Mouse (Mus musculus): ENCODE data around the gene St8sia1. TPM values are rescaled to one million over a fixed set of nuclear protein-coding genes. Genes with fewer than 3 reads are reported as not detected.

St8sia1 gene
- polyA plus RNA-seq, 1 experiment: 1.9 TPM

DNA sequence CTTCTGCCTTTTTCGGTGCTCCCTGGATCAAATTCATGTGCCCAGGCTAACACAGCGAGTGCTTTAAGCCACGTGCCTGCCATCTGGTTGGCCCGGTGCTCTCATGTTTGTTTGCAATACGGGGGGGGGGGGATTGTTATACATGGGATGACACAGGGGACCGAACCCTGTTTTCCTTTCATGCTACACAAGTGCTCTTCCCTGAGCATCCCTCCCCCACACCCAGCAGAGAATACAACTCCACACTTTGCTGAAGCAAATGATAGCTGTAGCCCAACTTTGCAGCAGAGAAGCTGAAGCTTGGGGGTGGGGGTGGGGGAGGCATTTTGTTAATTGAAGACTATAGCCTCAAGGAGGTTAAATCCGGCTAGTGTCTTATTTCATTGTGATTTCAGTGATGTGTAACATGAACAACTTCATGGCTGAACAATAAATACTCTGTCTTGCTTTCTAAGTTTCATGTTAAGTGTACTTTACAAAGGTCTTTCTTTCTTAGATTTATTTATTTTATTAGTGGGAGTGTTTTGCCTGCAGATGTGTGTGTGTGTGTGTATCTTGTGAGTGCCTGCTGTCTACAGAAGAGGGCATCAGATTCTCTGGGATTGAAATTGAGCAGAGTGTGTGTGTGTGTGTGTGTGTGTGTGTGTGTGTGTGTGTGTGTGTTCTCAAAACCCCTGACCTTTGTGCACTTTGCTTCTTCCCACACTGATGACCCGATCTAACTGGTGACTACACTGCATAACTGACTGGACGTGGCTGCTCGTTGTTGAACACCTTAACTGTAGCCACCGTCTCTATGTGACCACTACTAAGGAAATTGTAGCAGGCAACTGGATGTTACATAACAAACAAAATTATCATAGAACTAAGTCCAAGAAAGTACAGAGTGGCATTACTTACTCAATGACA is 161.4 kb downstream of the St8sia1 start:
- Histone ChIP-seq H3K4me1 (ENCODE audit: control insufficient read depth, insufficient read depth, insufficient read length) (no peaks in the 10 kb centered on the region), H3K4me3 (ENCODE audit: extremely low read depth, insufficient read depth, insufficient read length) (no peak overlapping the region), H3K27ac (ENCODE audit: insufficient read depth, low read length) (no peak overlapping the region), H3K27me3 (ENCODE audit: control insufficient read depth, insufficient read depth, low read length) (no peaks in the 10 kb centered on the region), H3K36me3 (ENCODE audit: control insufficient read depth, insufficient read depth, low read length) (no peaks in the 10 kb centered on the region)
- no peak for TF ChIP-seq POLR2A (IDR thresholded peaks at IDR 0.05; ENCODE audit: low read depth, low read length)
- no peak for TF ChIP-seq CTCF (IDR thresholded peaks at IDR 0.05; ENCODE audit: extremely low read depth, insufficient read depth, insufficient read length, insufficient replicate concordance)
- no peak for DNase-seq (ENCODE audit: low read depth in 1 of 2, low spot score in 2 of 2)
- 80% methylated on average over 11 of the region's 11 CpGs for WGBS

DNA sequence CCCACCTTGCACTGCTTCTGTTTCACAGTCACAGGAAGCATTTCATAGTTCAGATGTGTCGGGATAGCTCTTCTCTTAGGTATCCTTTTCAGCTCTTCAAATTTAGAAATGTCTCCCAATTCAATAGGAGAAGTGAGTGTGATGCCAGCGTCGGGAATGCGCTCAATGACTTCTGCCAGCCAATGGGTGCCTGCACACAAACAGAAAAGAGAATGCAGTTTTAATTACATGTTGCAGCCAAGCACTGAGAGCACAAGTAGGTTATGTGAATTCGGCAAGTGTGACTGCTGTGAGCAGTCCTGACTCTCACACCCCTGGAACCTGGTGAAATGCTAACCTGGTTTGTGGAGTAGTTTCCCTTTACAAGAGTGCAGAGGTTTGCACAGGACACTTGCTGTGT is 162.6 kb downstream of the St8sia1 start:
- no peak for DNase-seq (ENCODE audit: low read depth in 1 of 2, low spot score in 2 of 2)
- Histone ChIP-seq H3K4me1 (ENCODE audit: control insufficient read depth, insufficient read depth, insufficient read length) (no peaks in the 10 kb centered on the region), H3K27ac (ENCODE audit: insufficient read depth, low read length) (no peak overlapping the region), H3K4me3 (ENCODE audit: extremely low read depth, insufficient read depth, insufficient read length) (no peak overlapping the region), H3K27me3 (ENCODE audit: control insufficient read depth, insufficient read depth, low read length) (no peaks in the 10 kb centered on the region), H3K36me3 (ENCODE audit: control insufficient read depth, insufficient read depth, low read length) (no peaks in the 10 kb centered on the region)
- TF ChIP-seq POLR2A (IDR thresholded peaks at IDR 0.05; ENCODE audit: low read depth, low read length) (no peak), CTCF (IDR thresholded peaks at IDR 0.05; ENCODE audit: extremely low read depth, insufficient read depth, insufficient read length, insufficient replicate concordance) (no peak)
- WGBS: 92% methylated on average over 5 of the region's 5 CpGs

DNA sequence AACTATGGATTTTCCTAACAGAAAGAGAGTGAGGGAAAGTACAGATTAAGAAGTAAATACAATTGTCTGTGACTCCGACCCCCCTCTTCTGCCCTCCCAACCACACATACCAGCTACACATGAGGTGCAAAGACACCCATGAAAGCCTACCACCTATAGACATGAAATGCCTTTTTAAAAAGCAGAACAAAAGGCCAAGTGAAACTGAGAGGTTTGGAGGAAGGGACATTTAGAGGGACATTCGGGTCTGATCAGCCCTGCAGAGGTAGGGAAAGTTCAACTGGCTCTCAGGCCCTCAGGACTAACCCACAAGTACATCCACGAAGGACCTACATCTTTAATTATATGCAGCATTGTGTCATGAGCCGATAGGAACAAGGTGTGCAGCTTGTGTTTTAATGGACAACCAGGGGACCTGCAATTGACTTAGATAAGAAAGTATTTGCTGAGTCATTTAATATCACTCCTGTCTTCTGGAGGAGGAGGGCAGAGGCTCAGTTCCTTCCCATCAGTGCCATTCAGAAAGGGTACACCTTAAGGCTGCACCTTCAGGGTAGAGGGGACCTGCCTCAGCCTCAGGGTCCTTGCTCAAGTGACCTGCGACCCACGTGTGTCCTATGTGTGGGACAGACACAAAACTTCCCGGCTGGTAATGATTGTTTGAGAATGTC is 164.4 kb downstream of the St8sia1 start:
- H3K4me1 ChIP-seq (ENCODE audit: control insufficient read depth, insufficient read depth, insufficient read length): no peaks in the 10 kb centered on the region
- H3K27me3 ChIP-seq (ENCODE audit: control insufficient read depth, insufficient read depth, low read length): no peaks in the 10 kb centered on the region
- H3K27ac ChIP-seq (ENCODE audit: insufficient read depth, low read length): no peak overlapping the region
- 69% methylated on average over 7 of the region's 7 CpGs for WGBS
- DNase-seq (ENCODE audit: low read depth in 1 of 2, low spot score in 2 of 2): no peak
- H3K36me3 ChIP-seq (ENCODE audit: control insufficient read depth, insufficient read depth, low read length): no peaks in the 10 kb centered on the region
- TF ChIP-seq CTCF (IDR thresholded peaks at IDR 0.05; ENCODE audit: extremely low read depth, insufficient read depth, insufficient read length, insufficient replicate concordance) (no peak), POLR2A (IDR thresholded peaks at IDR 0.05; ENCODE audit: low read depth, low read length) (no peak)
- H3K4me3 ChIP-seq (ENCODE audit: extremely low read depth, insufficient read depth, insufficient read length): no peak overlapping the region

DNA sequence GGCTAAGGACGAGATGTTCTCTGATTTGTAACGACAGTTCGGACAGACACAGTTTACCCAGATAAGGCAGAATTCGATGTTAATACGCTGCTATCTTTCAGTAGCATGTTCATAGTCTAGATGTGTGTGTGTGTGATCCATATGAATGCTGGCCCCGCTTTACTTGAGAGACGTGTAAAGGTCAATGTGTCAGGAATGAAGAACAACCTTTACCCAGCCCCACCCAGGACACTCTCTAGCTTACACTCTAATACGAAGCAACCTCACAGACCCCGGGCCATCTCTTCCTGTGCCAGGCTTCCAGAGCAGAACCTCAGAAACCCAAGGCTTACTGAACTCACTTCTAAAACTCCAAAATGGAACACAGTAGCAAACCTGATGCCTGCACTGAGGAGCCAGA is 165.4 kb downstream of the St8sia1 start:
- H3K36me3 ChIP-seq (ENCODE audit: control insufficient read depth, insufficient read depth, low read length): no peaks in the 10 kb centered on the region
- H3K4me3 ChIP-seq (ENCODE audit: extremely low read depth, insufficient read depth, insufficient read length): no peak overlapping the region
- no peaks in the 10 kb centered on the region for H3K27me3 ChIP-seq (ENCODE audit: control insufficient read depth, insufficient read depth, low read length)
- WGBS: 84% methylated on average over 9 of the region's 9 CpGs
- H3K27ac ChIP-seq (ENCODE audit: insufficient read depth, low read length): no peak overlapping the region
- H3K4me1 ChIP-seq (ENCODE audit: control insufficient read depth, insufficient read depth, insufficient read length): no peaks in the 10 kb centered on the region
- TF ChIP-seq CTCF (IDR thresholded peaks at IDR 0.05; ENCODE audit: extremely low read depth, insufficient read depth, insufficient read length, insufficient replicate concordance): no peak
- no peak for TF ChIP-seq POLR2A (IDR thresholded peaks at IDR 0.05; ENCODE audit: low read depth, low read length)
- no peak for DNase-seq (ENCODE audit: low read depth in 1 of 2, low spot score in 2 of 2)

DNA sequence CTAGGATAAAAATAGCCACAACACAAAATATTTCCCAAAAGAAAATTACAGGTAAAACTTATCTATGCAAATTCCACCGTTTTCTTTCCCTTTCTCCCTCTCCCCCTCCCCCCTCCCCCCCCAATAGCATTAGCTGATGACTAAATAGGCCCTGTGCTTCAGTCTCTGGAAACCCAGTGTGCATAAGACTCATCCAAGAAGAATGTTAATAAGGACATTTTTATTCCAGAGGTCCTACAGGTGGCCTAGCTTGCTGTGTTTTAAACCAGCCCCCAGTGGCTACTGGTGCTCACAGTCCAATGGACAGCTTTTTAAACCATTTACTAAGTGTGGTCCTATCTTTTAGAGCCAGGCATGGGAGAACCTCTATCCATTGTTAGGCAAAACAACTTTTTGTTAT is 166.3 kb downstream of the St8sia1 start:
- WGBS: 74% methylated on average over 1 of the region's 1 CpGs
- H3K27me3 ChIP-seq (ENCODE audit: control insufficient read depth, insufficient read depth, low read length): no peaks in the 10 kb centered on the region
- no peak for DNase-seq (ENCODE audit: low read depth in 1 of 2, low spot score in 2 of 2)
- no peaks in the 10 kb centered on the region for H3K4me1 ChIP-seq (ENCODE audit: control insufficient read depth, insufficient read depth, insufficient read length)
- H3K27ac ChIP-seq (ENCODE audit: insufficient read depth, low read length): no peak overlapping the region
- no peaks in the 10 kb centered on the region for H3K36me3 ChIP-seq (ENCODE audit: control insufficient read depth, insufficient read depth, low read length)
- TF ChIP-seq CTCF (IDR thresholded peaks at IDR 0.05; ENCODE audit: extremely low read depth, insufficient read depth, insufficient read length, insufficient replicate concordance): no peak
- TF ChIP-seq POLR2A (IDR thresholded peaks at IDR 0.05; ENCODE audit: low read depth, low read length): no peak
- H3K4me3 ChIP-seq (ENCODE audit: extremely low read depth, insufficient read depth, insufficient read length): no peak overlapping the region

DNA sequence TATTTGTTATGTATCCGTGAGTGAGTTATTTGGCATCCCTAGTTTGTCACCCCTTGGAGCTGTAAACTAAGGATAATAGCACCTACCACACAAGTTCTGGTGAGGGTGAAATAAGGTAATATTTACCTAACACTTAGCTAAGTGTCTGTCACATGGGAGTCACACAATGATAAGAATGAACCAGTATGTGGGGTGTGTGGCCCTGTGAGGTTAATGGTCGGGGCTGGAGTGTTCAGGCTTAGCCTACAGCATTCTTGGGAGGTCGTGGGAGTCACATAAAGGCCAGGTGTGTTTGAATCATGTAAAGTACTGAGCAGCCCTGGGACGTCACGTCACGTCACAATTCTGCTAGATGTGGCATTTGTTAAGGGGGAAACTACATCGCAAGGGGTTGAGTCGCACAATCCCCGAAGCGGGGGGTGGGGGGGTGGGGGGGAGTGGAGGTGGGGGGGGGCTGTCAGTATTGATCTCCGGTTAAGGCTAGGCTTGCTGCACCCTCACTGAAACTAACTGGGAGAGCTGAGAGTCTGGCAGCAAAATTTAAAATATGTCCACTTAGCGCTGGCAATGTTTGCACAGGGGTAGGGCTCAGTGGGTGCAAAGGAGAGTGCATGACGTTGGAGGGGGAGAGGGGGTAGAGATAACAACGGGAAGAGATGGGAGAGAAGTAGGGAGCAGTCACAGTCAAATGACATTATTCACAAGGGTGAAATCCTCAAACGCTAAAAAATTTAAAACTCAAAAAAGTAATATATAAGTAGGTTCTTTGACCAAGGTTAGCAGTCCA is 168.4 kb downstream of the St8sia1 start:
- WGBS: 89% methylated on average over 15 of the region's 15 CpGs

More for the DNA sequence above, 168.4 kb downstream of the St8sia1 start:
- no peak for DNase-seq (ENCODE audit: low read depth in 1 of 2, low spot score in 2 of 2)
- Histone ChIP-seq H3K4me3 (ENCODE audit: extremely low read depth, insufficient read depth, insufficient read length) (no peak overlapping the region), H3K4me1 (ENCODE audit: control insufficient read depth, insufficient read depth, insufficient read length) (no peaks in the 10 kb centered on the region), H3K27ac (ENCODE audit: insufficient read depth, low read length) (no peak overlapping the region), H3K36me3 (ENCODE audit: control insufficient read depth, insufficient read depth, low read length) (no peaks in the 10 kb centered on the region), H3K27me3 (ENCODE audit: control insufficient read depth, insufficient read depth, low read length) (no peaks in the 10 kb centered on the region)
- TF ChIP-seq CTCF (IDR thresholded peaks at IDR 0.05; ENCODE audit: extremely low read depth, insufficient read depth, insufficient read length, insufficient replicate concordance) (no peak), POLR2A (IDR thresholded peaks at IDR 0.05; ENCODE audit: low read depth, low read length) (no peak)

Measured in spleen, adult 2 months (tissue).